Mouse (Mus musculus) erythroid progenitor cell, adult 5-6 weeks (primary cell): Measurements from ENCODE around the gene Cfap298. TPM values are rescaled to one million over a fixed set of nuclear protein-coding genes. Genes with fewer than 3 reads are reported as not detected.

Experiments
- ATAC-seq: replicated peaks from 2 replicates; pipeline ENCODE4 v1.8.0; 2016; ENCODE audit warnings: moderate number of reproducible peaks, mild to moderate bottlenecking, moderate TSS enrichment, inconsistent platforms; ENCODE audit not compliant: poor library complexity, low FRiP score, severe bottlenecking
- total RNA-seq, 2 experiments: library from RNA; stranded (forward) in 1 of 2; stranded (reverse) in 1 of 2; fragments of 150-400 nt in 1 of 2; fragments of 186-747, 209-891 nt in 1 of 2; gene quantifications; 2 replicates each; pipeline versions ENCODE4 v1.2.3 to v1.2.4; 2015 to 2017; ENCODE audit warnings: low replicate concordance in 2 of 2

The Cfap298 gene
- total RNA-seq (2015; ENCODE audit: low replicate concordance) (5.8 and 7.5 TPM in 2 replicates), total RNA-seq (2017; ENCODE audit: low replicate concordance) (3.6 and 8.5 TPM in 2 replicates)

DNA sequence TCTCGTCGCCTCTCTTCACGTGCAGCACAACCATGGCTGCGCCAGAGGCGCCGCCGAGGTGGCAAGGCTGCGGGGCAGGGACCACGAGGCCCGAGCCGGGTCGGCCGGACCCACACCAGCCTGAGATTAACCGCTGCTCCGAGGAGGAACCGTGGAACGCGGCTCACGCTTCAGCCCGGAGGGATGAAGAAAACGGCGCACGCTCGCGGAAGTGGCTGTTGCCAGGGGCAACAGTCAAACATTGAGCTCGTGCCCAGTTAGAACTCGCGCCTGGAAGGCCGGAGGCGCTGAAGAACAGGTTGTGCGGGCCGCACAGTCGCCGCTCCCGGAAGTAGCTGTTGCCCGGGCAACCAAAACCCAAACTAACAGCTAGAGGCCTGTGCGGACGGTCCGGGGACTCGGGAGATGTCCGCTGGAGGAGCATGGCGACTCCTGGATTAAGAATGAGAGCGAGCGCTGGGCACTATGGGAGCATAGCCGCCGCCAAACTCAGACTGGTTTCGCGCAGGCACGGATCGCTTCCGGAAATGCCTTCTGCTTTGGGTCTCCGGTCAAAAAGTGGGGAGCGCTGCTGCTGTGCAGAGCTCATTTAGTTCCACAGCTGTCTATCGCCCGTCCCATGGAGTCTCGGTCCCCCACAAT lies at the start of gene Cfap298:
Gene Cfap298, minus strand, starts transcription at position 428 of the 642 bp plus-strand sequence.
- peak; percentile 96 for ATAC-seq

DNA sequence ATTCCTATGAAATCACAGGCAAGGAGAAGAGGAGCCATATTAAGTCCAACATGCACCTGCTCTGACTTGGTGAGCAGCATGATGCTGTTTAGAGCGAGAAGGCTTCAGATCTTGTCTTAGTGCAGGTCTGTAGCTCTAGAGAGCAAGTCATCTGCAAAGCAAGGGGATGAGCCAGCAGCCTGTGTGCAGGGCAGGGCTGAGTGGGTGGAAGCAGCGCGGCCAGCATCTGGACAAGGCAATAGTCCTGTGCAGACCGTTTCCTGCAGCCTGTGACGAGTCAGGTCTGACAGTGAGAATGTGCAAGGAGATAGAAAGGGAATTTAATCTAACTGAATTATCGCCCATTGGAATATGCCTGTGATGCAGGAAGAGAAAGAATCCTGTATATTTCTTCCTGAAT lies 36.1 kb upstream of the Cfap298 start:
- no peak for ATAC-seq

DNA sequence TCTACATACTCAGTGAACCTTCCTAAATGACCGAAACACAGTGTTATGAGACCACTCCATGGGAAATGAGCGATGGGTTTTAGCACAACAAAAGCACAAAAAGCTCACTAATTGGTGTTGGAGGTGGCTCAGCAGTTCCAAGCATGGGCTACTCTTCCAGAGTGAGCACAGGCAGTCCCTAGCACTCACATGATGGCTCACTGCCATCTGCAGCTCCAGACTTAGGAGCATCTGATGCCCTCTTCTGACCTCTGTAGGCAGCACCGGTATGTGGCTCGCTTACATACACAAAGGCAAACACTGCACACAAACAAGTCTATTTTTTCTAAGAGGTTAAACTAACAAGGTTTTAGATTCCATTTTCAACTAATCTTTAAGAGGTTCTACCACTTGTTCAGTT lies 31.3 kb upstream of the Cfap298 start:
- no peak for ATAC-seq

DNA sequence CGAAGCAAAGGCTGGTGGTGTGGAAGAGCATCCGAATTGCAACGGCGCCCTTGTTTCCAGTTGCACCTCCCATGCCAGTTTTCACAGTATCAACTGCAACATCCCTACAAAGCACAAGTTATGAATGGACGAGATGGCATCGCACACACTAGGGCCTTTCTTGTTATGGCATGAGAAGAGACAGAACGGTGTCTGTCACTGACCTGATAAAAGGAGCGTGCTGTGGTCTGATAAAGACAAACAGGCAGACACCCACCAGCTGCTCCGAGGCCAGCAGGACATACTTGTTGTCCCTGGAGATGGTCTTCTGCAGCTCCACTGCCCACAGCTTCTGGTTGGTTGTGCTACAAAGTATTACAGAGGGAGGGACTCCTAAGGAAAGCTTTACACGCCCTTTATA lies 29.4 kb upstream of the Cfap298 start:
- ATAC-seq = peak; percentile 93

DNA sequence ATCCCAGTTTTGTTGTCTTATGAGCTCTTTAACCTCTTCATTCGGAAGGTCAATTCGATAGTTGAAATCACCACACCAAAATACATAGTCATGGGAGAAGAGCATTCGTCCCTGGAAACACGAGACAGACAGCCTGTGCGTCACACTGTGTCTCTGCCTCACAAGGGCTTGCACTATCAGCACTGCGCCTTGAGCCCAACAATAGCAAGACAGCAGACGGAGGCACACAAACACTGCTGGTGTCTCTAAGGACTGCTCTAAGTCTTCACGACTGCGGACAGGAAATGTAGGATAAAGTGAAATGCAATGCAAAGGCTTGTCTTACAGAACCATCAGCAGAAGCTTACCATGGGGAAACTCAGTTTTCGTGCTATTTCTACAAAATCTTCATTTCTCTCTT lies 29.0 kb upstream of the Cfap298 start:
- ATAC-seq = peak; percentile 43

DNA sequence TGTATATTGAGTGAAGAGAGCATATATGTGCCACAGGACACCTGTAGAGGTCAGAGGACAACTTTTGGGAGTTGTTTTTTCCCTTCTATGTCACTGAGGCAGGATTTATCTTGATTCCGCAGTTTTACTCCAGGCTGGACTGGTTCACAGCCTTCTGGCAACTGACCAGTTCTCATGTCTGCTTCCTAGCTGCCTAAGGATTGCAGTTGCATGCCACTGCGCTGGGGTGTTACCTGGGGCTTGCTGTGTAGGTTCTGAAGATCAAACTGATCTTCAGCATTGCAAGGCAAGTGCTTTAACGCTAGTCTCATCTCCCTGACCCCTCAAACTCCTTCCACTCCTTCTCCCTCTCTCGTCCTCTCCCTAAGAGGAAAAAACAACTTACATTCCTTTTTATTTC lies 28.3 kb upstream of the Cfap298 start:
- no peak for ATAC-seq

DNA sequence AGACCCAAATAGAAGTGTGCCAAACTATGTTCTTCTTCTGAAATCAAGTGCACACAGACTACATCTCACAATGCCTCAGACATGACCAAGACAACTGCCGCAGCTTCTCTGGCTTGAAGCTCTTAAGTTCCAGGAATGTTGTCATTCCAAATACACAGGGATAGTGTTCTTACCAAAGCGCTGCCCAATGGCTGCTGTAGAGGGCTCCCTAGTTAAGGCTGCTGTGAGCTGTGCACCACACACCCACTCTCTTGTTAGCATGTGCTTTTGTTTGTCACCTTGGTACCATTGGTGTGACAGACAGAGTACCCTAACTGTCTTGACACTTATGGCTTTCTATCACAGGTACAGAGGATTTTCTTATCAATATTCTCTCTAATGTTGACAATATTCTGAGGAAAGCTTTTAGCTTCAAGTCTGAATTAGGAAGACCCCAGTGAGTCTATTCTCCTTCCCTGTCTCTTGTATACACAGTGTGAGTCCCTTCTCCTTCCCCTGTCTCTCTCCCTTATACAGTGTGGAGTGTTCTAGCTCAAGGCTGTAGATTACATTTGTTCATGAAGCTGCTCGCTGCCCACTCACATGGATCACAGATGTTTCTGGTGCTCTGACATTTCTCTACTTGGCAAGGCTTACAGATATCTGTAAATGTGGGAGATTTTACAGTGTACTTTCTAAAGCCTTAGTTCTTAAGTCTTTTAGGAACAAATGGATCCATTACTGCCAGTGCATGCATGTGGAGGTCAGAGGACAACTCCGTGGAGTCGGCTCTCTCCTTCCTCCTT lies 23.6 kb upstream of the Cfap298 start:
- no peak for ATAC-seq

DNA sequence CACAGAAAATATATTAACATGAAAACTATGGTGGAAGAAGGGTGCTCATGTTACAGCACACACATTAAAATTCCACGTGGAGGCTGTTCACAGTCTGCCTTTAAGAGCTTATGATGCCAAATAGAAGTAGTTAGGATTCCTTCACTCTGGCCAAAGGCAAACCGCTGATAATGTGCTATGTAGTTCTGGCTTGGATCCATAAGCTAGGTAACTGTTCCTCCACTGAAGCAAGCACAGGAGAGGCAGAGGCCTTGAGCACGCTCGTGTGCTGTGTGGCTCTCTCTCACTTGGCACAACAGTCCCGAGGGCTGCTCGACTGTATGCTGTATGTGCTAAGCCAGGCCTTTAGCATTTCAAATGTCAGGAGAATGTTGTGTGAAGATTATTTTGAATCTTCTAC lies 20.6 kb upstream of the Cfap298 start:
- no peak for ATAC-seq

DNA sequence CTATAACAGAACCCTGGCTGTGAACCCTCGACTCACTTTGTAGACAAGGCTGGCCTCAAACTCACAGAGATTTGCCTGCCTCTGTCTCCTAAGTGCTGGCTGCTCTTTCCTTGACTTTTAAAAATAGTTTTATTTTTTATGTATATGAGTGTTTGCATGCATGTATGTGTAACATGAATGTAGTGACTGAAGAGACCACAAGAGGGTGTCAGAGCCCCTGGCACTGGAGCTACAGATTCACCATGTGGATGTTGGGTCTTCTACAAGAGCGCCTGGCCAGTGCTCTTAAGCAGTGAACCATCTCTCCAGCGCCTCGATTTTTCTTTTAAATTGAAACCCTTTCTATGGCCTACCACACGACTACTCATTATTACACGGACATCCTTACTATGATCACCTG lies 18.9 kb upstream of the Cfap298 start:
- ATAC-seq = no peak; the same call in 1 of the 2 replicates

DNA sequence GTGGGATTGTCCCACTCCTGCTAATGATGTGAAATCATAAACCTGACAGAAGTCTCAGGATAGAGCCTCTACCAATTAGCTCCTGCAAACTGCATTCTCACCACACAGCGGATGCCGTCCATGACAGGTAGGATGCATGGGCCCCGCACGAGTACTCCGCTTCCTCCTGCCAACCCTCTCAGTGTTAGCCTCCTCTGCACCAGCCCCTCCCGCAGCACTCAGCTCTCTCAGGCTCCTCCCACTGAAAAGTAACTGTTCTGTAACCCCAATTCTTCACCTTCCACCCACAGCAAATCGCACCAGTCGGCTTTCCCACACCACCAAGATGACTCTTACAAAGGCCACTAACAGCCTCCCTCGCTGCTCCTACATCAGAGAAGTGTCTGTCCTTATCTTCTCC lies 18.2 kb upstream of the Cfap298 start:
- no peak for ATAC-seq

DNA sequence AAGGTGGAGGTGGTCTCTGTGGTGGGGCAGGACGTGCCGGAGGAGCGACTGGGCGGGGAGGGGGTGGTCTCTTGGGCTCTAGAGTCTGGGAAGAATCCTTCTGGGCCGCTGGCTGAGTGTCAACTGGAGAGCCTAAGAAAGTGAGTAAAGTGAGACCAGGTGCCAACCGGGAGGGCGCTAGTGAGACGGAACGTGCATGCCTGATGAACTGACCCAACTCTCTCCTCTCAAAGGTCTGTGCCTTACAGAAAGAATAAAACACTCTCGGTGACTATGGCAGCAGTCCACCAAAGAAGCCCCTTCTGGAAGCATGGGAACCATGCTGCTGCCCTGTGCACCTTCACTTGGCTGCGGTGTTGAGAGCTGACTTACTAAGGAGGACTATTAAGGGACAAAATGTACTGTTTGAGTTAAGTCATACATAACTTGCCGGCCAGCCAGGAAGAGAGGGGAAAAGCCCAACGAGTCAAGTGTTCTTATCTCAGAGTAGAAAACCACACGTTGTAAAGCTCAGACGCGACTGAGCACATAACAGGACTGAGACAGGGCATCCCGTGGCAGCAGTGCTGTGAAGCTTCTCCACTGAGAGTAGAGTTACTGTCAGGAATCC lies 15.5 kb upstream of the Cfap298 start:
- ATAC-seq = no peak

DNA sequence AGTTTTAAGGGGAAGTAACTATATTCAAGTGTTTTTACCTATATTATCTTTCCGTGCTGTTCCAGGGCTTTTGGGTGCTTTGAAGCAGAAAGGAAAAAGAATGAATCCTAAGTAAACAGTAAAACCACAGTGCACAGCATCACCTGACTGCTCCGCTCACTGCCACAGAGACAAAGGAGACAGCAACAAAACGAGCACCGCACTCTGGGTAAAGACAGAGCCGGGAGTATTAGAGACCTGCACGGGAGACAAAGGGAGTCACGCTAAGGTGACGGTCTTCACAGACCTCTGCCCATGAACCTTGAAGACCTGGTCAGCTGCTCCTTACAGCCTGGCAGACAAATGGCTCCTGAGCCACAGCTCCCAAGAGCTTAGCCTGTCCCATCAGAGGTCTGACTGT lies 12.1 kb upstream of the Cfap298 start:
- no peak for ATAC-seq

DNA sequence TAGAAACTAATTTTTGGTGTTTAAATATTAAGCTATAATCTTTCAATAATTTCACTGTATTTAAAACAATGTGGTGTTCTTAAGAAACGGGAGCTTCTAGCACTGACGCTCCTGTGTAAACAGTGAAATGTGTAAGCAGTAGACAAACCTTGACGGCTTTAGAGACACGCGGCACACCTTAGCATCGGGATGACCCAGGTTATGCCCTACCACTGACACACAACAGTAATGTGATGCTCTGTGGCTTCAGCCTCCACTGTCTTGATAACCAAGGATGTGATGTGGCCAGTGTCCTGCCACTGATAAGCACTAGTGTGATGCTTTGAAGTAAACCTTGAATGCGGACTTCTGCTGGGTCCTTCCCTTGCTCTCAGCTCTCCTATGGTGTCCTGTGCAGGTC lies 6.3 kb upstream of the Cfap298 start:
- no peak for ATAC-seq

DNA sequence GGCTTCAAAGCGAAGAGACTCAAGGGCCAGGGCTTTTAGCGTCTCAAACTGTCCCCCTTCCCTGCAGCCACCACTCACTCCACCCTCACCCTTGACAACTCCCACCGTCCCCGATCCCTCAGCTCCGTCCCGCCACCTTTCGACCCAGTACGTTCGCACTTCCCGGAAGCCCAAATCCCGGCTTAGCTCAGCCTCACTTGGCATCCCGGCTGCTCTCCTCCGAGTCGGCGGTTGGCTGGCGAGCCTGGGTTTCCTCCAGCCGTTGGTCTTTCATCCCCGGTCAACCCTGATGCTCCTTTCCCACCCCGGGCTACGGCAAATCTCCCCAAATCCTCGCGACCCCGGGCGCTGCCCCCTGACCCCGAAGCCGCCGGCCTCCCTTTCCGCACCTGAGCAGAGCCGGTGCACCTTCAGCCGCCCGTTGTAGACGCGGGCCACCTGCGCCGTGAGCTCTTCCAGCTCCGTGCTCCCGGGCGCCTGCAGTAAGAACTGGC lies 674 bp downstream of the Cfap298 start:
- peak; percentile 46 for ATAC-seq

DNA sequence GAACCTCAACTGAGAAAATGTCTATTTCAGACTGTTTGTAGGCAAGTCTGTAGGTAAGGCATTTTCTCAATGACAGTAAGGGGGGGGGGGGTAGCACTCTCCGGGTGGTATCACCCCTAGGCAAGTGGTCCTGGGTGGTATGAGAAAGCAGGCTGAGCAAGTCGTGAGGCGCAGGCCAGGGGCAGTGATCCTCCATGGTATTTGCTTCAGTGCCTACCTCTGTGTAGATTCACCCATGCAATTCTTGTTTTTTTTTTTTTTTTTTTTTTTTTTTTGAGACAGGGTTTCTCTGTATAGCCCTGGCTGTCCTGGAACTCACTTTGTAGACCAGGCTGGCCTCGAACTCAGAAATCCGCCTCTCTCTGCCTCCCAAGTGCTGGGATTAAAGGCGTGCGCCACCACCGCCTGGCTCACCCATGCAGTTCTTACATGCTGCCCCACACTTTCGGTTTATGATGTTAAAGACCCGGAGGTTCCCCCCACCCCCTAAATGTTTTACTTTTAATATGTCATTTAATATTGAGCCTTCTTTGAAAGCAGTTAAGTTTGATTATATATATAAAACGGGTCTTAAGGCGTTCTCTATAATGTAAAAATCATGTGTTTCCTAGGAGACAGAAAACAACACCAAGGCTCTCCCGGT lies 1.3 kb downstream of the Cfap298 start:
- no peak for ATAC-seq

DNA sequence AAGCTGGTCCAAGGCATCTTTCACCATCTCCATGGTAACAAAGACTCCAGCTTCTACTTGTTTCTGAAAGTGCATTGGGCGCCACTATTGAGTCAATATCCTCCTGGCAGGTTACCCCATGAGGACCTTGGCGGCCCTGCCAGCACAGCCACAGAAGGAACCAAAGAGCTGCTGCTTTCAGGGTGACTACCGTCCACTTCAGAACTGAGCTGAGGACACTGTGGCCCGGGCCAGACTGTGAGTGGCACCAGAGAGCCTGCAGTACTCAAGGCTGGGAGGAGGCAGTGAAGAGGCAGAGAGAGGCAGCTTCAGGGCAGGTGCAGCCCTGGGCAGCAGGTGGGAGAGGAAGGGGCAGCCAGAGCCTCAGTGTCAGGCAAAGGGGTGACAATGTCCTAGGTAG lies 7.5 kb downstream of the Cfap298 start:
- ATAC-seq = no peak

DNA sequence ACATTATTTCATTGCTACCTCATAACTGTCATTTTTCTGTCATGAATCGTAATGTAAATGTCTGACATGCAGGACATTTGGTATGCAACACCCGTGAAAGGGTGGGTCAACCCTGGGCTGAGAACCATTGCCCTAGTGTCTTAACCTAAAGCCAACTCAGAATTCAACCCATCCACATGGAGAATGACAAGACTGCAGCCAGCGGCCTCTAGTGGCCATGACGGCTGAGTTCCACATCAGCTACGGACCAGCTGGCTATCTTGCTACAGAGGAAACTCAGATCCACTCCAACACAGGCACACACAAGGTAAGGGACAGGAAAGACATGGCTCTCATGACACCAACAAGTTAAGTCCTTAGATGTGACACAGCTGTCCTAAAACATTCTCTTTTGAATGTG lies 9.5 kb downstream of the Cfap298 start:
- peak; percentile 66 for ATAC-seq

DNA sequence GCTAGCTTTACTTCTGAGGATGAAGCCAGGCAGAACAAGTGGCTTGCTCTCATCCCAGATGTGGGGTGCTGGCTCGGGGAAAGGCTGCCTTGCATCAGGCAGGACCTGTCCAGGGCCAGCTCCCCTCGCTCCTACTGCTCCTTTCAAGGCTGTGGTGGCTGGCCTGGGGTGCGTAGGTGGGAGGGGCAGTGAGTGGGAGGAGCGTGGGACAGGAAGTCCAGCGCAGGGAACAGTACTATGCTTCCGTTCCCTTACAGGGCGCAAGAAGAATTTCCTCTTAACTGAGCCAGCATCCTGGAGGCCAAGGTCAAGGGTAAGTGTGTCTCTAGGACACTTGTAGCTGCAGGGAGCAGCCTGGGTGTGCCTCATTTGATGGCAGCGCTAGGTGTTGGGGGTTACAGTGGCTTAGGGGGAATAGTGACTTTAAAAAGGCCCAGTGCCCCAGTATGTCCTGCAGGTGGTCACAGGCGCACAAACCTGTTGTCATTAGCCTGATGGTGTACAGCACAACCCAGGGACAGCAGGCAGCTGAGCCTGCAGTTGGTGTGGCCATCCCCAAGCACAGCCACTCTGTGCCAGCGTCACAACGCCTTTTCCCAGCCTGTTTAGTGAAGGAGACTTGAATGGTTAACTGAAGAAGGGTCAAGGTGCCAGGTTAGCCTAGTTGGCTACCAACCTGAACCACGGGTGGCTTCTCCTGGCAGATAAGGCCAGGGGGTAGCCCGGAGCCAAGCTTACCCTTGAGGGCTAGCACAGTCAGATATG lies 10.1 kb downstream of the Cfap298 start:
- no peak for ATAC-seq

DNA sequence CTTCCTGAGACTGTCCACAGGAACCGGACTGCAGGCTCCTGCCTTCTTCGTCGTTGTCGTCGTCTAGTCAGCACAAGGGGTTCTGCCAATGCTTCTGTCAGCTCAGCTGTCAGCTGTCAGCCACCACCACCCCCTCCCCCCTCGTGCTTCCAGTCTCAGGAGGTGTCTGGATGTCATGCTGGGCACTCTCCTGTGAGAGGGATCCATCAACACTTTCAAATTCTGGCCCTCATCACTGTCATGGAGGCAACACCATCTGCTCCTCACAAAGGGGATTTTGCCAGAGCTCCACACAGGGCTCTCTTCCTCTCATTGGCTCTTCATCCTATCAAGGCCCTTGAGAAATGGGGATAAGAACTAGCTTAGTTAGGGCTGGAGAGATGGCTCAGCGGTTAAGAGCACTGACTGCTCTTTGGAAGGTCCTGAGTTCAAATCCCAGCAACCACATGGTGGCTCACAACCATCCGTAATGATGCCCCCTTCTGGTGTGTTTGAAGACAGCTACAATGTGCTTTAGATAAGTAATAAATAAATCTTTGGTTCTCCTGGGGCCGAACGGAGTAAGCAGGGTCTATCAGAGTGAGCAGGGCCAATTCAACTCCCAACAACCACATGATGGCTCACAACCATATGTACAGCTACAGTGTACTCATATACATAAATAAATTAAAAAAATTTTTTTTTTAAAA lies 13.3 kb downstream of the Cfap298 start:
- no peak for ATAC-seq
